Mouse (Mus musculus) small intestine, adult 2 months (tissue): Measurements from ENCODE around the gene Pigx.

Source experiments
- CTCF ChIP-seq: fragments of 200-500 bp; IDR thresholded peaks from 2 replicates; pipeline ENCODE4 v1.5.1; 2012; ENCODE audit warnings: low read depth, mild to moderate bottlenecking, control low read depth, inconsistent platforms, low read length, moderate library complexity, mixed read lengths; ENCODE audit not compliant: insufficient replicate concordance, insufficient read length; ENCODE audit errors: extremely low read depth
- POLR2A ChIP-seq: fragments of 200-500 bp; IDR thresholded peaks from 2 replicates; pipeline ENCODE4 v1.6.1; 2012; ENCODE audit warnings: low read depth, mild to moderate bottlenecking, control low read depth, inconsistent platforms, low read length, moderate library complexity

DNA sequence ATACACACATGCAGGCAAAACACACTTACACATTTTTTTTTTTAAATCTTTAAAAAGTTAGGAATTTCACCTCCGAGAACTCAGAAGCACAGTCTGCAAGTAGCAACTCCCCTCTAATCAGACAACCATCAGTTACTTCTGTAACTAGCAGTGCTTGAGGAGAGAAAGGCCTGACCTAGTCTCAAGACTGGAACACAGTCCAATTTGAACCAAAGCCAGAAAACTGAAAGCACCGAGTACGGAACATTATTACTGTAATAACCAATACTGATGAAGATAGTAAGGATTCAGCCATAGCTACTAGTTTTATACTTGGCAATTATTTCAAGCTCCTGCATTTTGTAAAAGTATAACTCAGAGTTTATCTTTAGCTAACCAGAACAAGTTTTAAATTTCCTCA is 23.1 kb downstream of the Pigx start:
- no peak for TF ChIP-seq CTCF
- TF ChIP-seq POLR2A = no peak
